Mouse (Mus musculus) layer of hippocampus, adult 8-10 months (tissue): ENCODE measurements at regions not wholly inside any gene's neighbourhood (a gene's known extent, or its start where the extent isn't known, plus 50 kb on each side); places are given as distances from the start of the nearest gene placed in this dataset.

Experiments used
- DNase-seq, 2 experiments: peaks; one replicate each; pipeline ENCODE4 v3.0.0; 2022; ENCODE audit warnings: low spot score in 2 of 2

GRCm38 (mm10) chr6:13305873-13306272 lies 81.1 kb upstream of the Vwde start:
- no peak for DNase-seq

GRCm38 (mm10) chr6:13298171-13298570 lies 73.4 kb upstream of the Vwde start:
- no peak for DNase-seq

GRCm38 (mm10) chr6:13297110-13297509 lies 72.3 kb upstream of the Vwde start:
- DNase-seq: peak in 1 of 2 experiments; percentile 35

GRCm38 (mm10) chr6:13296041-13296440 lies 71.3 kb upstream of the Vwde start:
- DNase-seq: no peak

- no peak for DNase-seq
Measured at GRCm38 (mm10) chr6:13294393-13294792, 69.6 kb upstream of the Vwde start.

GRCm38 (mm10) chr6:13288500-13288899 lies 63.7 kb upstream of the Vwde start:
- no peak for DNase-seq

- DNase-seq: no peak
Measured at GRCm38 (mm10) chr6:13287812-13288211, 63.0 kb upstream of the Vwde start.

GRCm38 (mm10) chr6:13286542-13287273 lies 61.9 kb upstream of the Vwde start:
- DNase-seq: no peak

GRCm38 (mm10) chr6:13280835-13281234 lies 56.1 kb upstream of the Vwde start:
- DNase-seq: no peak
